In genomic region chr5:125482474-125482873, GRCm38 (mm10) we compare ENCODE assay signal across 26 mouse cellular contexts. TPM values are rescaled to one million over a fixed set of nuclear protein-coding genes. Genes with fewer than 3 reads are reported as not detected.
A peak's percentile ranks its signal among the peaks of the same experiment; 100 is the strongest.
DNase-seq lines count a peak whose midpoint lies in the region; ATAC-seq and TF ChIP-seq lines count a peak whose summit lies in the region.
"Had no signal": no experiment of that assay in that cellular context is flagged by ENCODE, and none has a peak within 500 bp of the region (broad histone marks: within the 10 kb centered on the region; RNA-seq: fewer than 3 reads in every experiment).

No protein-coding gene starts in this region.

- H3K79me2 ChIP-seq in liver, adult 2 months (ENCODE audit: control insufficient read depth, insufficient read depth, low read length), result peaks cover 19% of the 10 kb centered on the region

- H3K36me3 ChIP-seq in liver, adult 2 months (ENCODE audit: control insufficient read depth, insufficient read depth, low read length), result peaks cover 31% of the 10 kb centered on the region
- H3K36me3 ChIP-seq in liver, embryonic 12.5 days, result peaks cover 68% of the 10 kb centered on the region

- DNase-seq in liver, adult 2 months (ENCODE audit: extremely low read depth, low read depth, low spot score), result no peak
- DNase-seq in left cerebral cortex, adult 11 months (ENCODE audit: low spot score), result no peak
- DNase-seq in c-Kit-positive CD71-positive TER-119-positive erythroid progenitor cells, embryonic 14.5 days (ENCODE audit: low spot score), result no peak
- no peak for DNase-seq in heart, adult 9 months (ENCODE audit: low spot score in 2 of 2)
- DNase-seq: adrenal gland, adult 2 months; adrenal gland, postnatal 10 days; adrenal gland, postnatal 25 days; cerebellum, adult 11 months; cerebellum, adult 18-20 months; cerebellum, adult 8-10 months; cerebellum, adult 9-11 months; cerebellum, postnatal 14 days; cerebellum, postnatal 36 days; embryo, embryonic 11 days; forebrain, postnatal 0 days had no signal

- H3K4me1 ChIP-seq in liver, adult 2 months (ENCODE audit: control insufficient read depth, insufficient read depth, low read length), result peaks cover 61% of the 10 kb centered on the region
- peaks cover 25% of the 10 kb centered on the region for H3K4me1 ChIP-seq in liver, embryonic 12.5 days

- ATAC-seq in liver, embryonic 12.5 days, result no peak
- ATAC-seq in granulocyte monocyte progenitor cell, adult 5-6 weeks (replicated peaks; ENCODE audit: poor library complexity, severe bottlenecking), result peak; percentile 53
- ATAC-seq in megakaryocyte progenitor cell, adult 5-6 weeks (replicated peaks; ENCODE audit: poor library complexity), result peak; percentile 56
- ATAC-seq: forebrain, embryonic 13.5 days; forebrain, embryonic 15.5 days; forebrain, postnatal 0 days had no signal

- no peak overlapping the region for H3K4me2 ChIP-seq in liver, embryonic 12.5 days
- H3K4me2 ChIP-seq: embryonic facial prominence, embryonic 13.5 days; embryonic facial prominence, embryonic 15.5 days; forebrain, embryonic 13.5 days; forebrain, embryonic 15.5 days had no signal

- TF ChIP-seq CTCF in liver, adult 2 months (IDR thresholded peaks at IDR 0.05; ENCODE audit: low read depth, low read length), result no peak

- 66% methylated on average over 7 of the region's 7 CpGs for WGBS in liver, adult 2 months
- 83% methylated on average over 7 of the region's 7 CpGs for WGBS in liver, embryonic 12.5 days (ENCODE audit: insufficient replicate concordance)

- TF ChIP-seq POLR2A in liver, adult 2 months (IDR thresholded peaks at IDR 0.05; ENCODE audit: extremely low read depth, insufficient read depth, low read length), result no peak

- no peak overlapping the region for H3K9ac ChIP-seq in liver, adult 2 months (ENCODE audit: low read depth, low read length)
- H3K9ac ChIP-seq in liver, embryonic 12.5 days, result no peak overlapping the region
- H3K9ac ChIP-seq: embryonic facial prominence, embryonic 13.5 days; embryonic facial prominence, embryonic 15.5 days; forebrain, embryonic 13.5 days; forebrain, embryonic 15.5 days; forebrain, postnatal 0 days had no signal

- no peak overlapping the region for H3K4me3 ChIP-seq in liver, adult 2 months (ENCODE audit: insufficient read depth, low read depth, low read length)
- H3K4me3 ChIP-seq in liver, embryonic 12.5 days, result no peak overlapping the region
- H3K4me3 ChIP-seq: embryonic facial prominence, embryonic 13.5 days; embryonic facial prominence, embryonic 15.5 days; erythroblast, embryonic 14.5 days; forebrain, embryonic 10.5 days; forebrain, embryonic 13.5 days; forebrain, embryonic 15.5 days had no signal

- no peaks in the 10 kb centered on the region for H3K9me3 ChIP-seq in liver, embryonic 12.5 days (replicated peaks)
- H3K9me3 ChIP-seq: embryonic facial prominence, embryonic 13.5 days; embryonic facial prominence, embryonic 15.5 days; forebrain, embryonic 10.5 days; forebrain, embryonic 13.5 days; forebrain, embryonic 15.5 days had no signal

- no peaks in the 10 kb centered on the region for H3K27me3 ChIP-seq in liver, adult 2 months (ENCODE audit: control insufficient read depth, insufficient read depth, low read length)
- H3K27me3 ChIP-seq in liver, embryonic 12.5 days (replicated peaks), result no peaks in the 10 kb centered on the region
- H3K27me3 ChIP-seq: embryonic facial prominence, embryonic 13.5 days; embryonic facial prominence, embryonic 15.5 days; forebrain, embryonic 13.5 days; forebrain, embryonic 15.5 days had no signal

- H3K27ac ChIP-seq in liver, adult 2 months (replicated peaks; ENCODE audit: insufficient read depth, low read depth, low read length), result 0 out of 2 replicates have a peak overlapping the region, but pooled peaks have one; percentile 11
- no peak overlapping the region for H3K27ac ChIP-seq in liver, embryonic 12.5 days
- H3K27ac ChIP-seq: embryonic facial prominence, embryonic 13.5 days; embryonic facial prominence, embryonic 15.5 days; forebrain, embryonic 10.5 days; forebrain, embryonic 13.5 days; forebrain, embryonic 15.5 days had no signal

RNA-seq across cellular contexts. Expression of gene Aacs, which starts 6.9 kb away (rescaled TPM):
- 29.3 and 40.9 TPM in 2 replicates for total RNA-seq in liver, adult 2 months (2014; rRNA removed)
- 66.8 and 190 TPM in 2 replicates for polyA plus RNA-seq in liver, adult 2 months (2012; rRNA removed)
- 24.7 and 25.1 TPM in 2 replicates for polyA plus RNA-seq in liver, embryonic 12.5 days (2016; fragmentation: Nextera tagmentation; extraction: Ambion mirVana)
- 10.3 and 15.1 TPM in 2 replicates for total RNA-seq in granulocyte monocyte progenitor cell, adult 5-6 weeks (2014; fragmentation: Nextera tagmentation)
- total RNA-seq in granulocyte monocyte progenitor cell, adult 5-6 weeks (2017), result 11.7 and 12.2 TPM in 2 replicates
- 3.8 and 6.0 TPM in 2 replicates for total RNA-seq in megakaryocyte progenitor cell, adult 5-6 weeks (2015)
- total RNA-seq in megakaryocyte progenitor cell, adult 5-6 weeks (2017), result 10.4 and 12.7 TPM in 2 replicates

RNA-seq across cellular contexts. Expression of gene Bri3bp, which starts 41.1 kb away (rescaled TPM):
- 7.7 and 8.8 TPM in 2 replicates for total RNA-seq in liver, adult 2 months (2014; rRNA removed)
- 18.3 and 23.0 TPM in 2 replicates for polyA plus RNA-seq in liver, adult 2 months (2012; rRNA removed)
- 44.0 and 44.1 TPM in 2 replicates for polyA plus RNA-seq in liver, embryonic 12.5 days (2016; fragmentation: Nextera tagmentation; extraction: Ambion mirVana)
- total RNA-seq in granulocyte monocyte progenitor cell, adult 5-6 weeks (2014; fragmentation: Nextera tagmentation), result 43.5 and 68.5 TPM in 2 replicates
- total RNA-seq in granulocyte monocyte progenitor cell, adult 5-6 weeks (2017), result 24.4 and 25.4 TPM in 2 replicates
- total RNA-seq in megakaryocyte progenitor cell, adult 5-6 weeks (2015), result 53.2 and 60.7 TPM in 2 replicates
- total RNA-seq in megakaryocyte progenitor cell, adult 5-6 weeks (2017), result 27.7 and 31.0 TPM in 2 replicates

RNA-seq across cellular contexts. Expression of gene Dhx37, which starts 48.6 kb away (rescaled TPM):
- 3.8 and 5.6 TPM in 2 replicates for total RNA-seq in liver, adult 2 months (2014; rRNA removed)
- 12.0 and 14.0 TPM in 2 replicates for polyA plus RNA-seq in liver, adult 2 months (2012; rRNA removed)
- polyA plus RNA-seq in liver, embryonic 12.5 days (2016; fragmentation: Nextera tagmentation; extraction: Ambion mirVana), result 11.3 and 11.4 TPM in 2 replicates
- 16.8 and 25.8 TPM in 2 replicates for total RNA-seq in granulocyte monocyte progenitor cell, adult 5-6 weeks (2014; fragmentation: Nextera tagmentation)
- total RNA-seq in granulocyte monocyte progenitor cell, adult 5-6 weeks (2017), result 53.0 and 56.7 TPM in 2 replicates
- total RNA-seq in megakaryocyte progenitor cell, adult 5-6 weeks (2015), result 18.9 and 20.0 TPM in 2 replicates
- total RNA-seq in megakaryocyte progenitor cell, adult 5-6 weeks (2017), result 47.9 and 56.5 TPM in 2 replicates

RNA-seq across cellular contexts. Expression of gene Tmem132b, which starts 49.1 kb away (rescaled TPM):
- total RNA-seq in liver, adult 2 months (2014; rRNA removed), result 0.07 TPM in 1 of 2 replicates, not detected in the other
- polyA plus RNA-seq in liver, adult 2 months (2012; rRNA removed), result not detected in 2 replicates
- polyA plus RNA-seq in liver, embryonic 12.5 days (2016; fragmentation: Nextera tagmentation; extraction: Ambion mirVana), result 0.02 and 0.08 TPM in 2 replicates
- total RNA-seq in granulocyte monocyte progenitor cell, adult 5-6 weeks (2014; fragmentation: Nextera tagmentation), result not detected in 2 replicates
- not detected in 2 replicates for total RNA-seq in granulocyte monocyte progenitor cell, adult 5-6 weeks (2017)
- not detected in 2 replicates for total RNA-seq in megakaryocyte progenitor cell, adult 5-6 weeks (2015)
- not detected in 2 replicates for total RNA-seq in megakaryocyte progenitor cell, adult 5-6 weeks (2017)
- total RNA-seq: common myeloid progenitor, adult 5-6 weeks; MEL had no signal
- polyA plus RNA-seq: erythroblast, embryonic 14.5 days had no signal
